Mouse (Mus musculus): Measurements from ENCODE around the gene Sntn. TPM values are rescaled to one million over a fixed set of nuclear protein-coding genes. Genes with fewer than 3 reads are reported as not detected.
A peak's percentile ranks its signal among the peaks of the same experiment; 100 is the strongest.

Sntn gene
- not detected in 2 replicates for polyA plus RNA-seq (2014; fragmentation: Nextera tagmentation; extraction: Ambion mirVana)

DNA sequence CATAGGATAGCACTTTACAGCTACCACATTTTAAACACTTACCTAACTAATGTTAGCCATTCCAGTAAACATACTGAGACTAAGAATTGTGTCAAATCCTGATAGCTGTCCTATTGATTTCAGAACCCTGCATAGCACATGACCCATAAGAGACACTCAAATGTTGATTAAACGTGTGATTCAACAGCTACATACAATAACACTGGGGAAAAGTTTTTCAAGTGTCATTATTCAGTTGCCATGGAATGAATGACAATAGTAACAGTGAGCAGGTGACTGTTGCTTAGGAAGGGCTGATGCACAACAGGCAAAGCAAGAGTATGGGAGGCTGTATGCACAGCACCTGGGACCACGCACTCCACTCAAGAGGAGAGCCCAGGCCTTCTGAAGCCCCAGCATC lies at the start of gene Sntn:
Sntn (plus strand) TSS at position 301 of the 400 bp plus-strand sequence.
- no peaks in the 10 kb centered on the region for H3K27me3 ChIP-seq (replicated peaks; ENCODE audit: control insufficient read depth, insufficient read depth, low read length)
- no peaks in the 10 kb centered on the region for H3K4me1 ChIP-seq (replicated peaks; ENCODE audit: control insufficient read depth, insufficient read depth, low read length)
- no peaks in the 10 kb centered on the region for H3K9me3 ChIP-seq (ENCODE audit: control insufficient read depth, low read length)
- H3K36me3 ChIP-seq (ENCODE audit: control insufficient read depth, insufficient read depth, low read length), result no peaks in the 10 kb centered on the region
- no peak within 1 kb of the TSS for H3K27ac ChIP-seq (ENCODE audit: low read depth)
- no peak for ATAC-seq (replicated peaks; ENCODE audit: low FRiP score, low TSS enrichment, low read depth)
- no peak within 1 kb of the TSS for H3K4me2 ChIP-seq (ENCODE audit: low read length)
- WGBS, result 78% methylated on average over 2 of the region's 2 CpGs
- H3K9ac ChIP-seq (ENCODE audit: low read length), result no peak within 1 kb of the TSS
- no peak for DNase-seq (ENCODE audit: low spot score)
- no peak within 1 kb of the TSS for H3K4me3 ChIP-seq (ENCODE audit: low read depth, low read length)

DNA sequence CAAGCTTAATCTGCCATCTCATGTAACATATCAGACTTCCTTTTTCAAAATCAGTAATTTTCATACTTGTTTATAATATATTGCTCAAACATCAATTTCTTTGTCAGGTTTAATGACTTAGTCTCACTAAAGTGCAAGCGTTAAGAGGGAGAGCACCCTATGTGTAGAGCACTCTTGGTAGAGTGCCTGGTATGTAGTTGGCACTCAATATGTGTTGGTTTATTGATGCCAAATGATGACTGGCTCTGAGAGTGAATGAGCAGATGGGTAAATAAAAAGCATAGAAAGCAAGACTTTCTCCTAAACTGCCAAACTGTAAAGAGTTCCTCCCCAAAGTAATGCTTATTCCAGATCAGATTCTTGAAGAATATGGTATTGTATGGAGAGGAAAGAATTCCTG lies 20.8 kb upstream of the Sntn start:
- WGBS, result 89% methylated on average over 1 of the region's 1 CpGs

DNA sequence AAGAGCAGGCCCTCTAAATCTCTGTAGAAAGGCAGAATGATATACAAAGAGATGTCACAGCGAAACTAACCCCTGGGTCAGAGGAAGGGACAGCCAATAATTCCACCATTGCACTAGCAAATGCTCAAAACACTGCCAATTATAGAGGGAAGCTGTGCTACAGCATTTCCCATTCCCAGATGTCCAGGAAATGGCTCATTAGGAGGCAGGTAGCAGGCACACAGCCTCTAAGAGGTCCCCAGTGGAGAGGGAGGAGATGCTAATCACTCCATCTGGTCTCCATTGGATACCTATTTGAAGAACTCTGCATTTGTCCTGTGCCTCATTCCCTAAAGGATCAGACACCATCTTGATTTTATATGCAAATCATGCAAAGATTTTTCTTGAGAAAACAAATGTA lies 19.6 kb upstream of the Sntn start:
- Histone ChIP-seq H3K9me3 (ENCODE audit: control insufficient read depth, low read length) (no peaks in the 10 kb centered on the region), H3K4me1 (replicated peaks; ENCODE audit: control insufficient read depth, insufficient read depth, low read length) (no peaks in the 10 kb centered on the region), H3K4me2 (ENCODE audit: low read length) (no peak overlapping the region), H3K27me3 (replicated peaks; ENCODE audit: control insufficient read depth, insufficient read depth, low read length) (no peaks in the 10 kb centered on the region), H3K27ac (ENCODE audit: low read depth) (no peak overlapping the region), H3K9ac (ENCODE audit: low read length) (no peak overlapping the region), H3K4me3 (ENCODE audit: low read depth, low read length) (no peak overlapping the region), H3K36me3 (ENCODE audit: control insufficient read depth, insufficient read depth, low read length) (no peaks in the 10 kb centered on the region)
- ATAC-seq (replicated peaks; ENCODE audit: low FRiP score, low TSS enrichment, low read depth) (no peak), DNase-seq (ENCODE audit: low spot score) (no peak)
- 58% methylated on average over 1 of the region's 1 CpGs for WGBS

More for the DNA sequence above, 20.8 kb upstream of the Sntn start:
- no peaks in the 10 kb centered on the region for H3K27me3 ChIP-seq (replicated peaks; ENCODE audit: control insufficient read depth, insufficient read depth, low read length)
- H3K9ac ChIP-seq (ENCODE audit: low read length), result no peak overlapping the region
- DNase-seq (ENCODE audit: low spot score) (no peak), ATAC-seq (replicated peaks; ENCODE audit: low FRiP score, low TSS enrichment, low read depth) (no peak)
- H3K4me3 ChIP-seq (ENCODE audit: low read depth, low read length), result no peak overlapping the region
- no peak overlapping the region for H3K4me2 ChIP-seq (ENCODE audit: low read length)
- H3K9me3 ChIP-seq (ENCODE audit: control insufficient read depth, low read length), result no peaks in the 10 kb centered on the region
- H3K36me3 ChIP-seq (ENCODE audit: control insufficient read depth, insufficient read depth, low read length), result no peaks in the 10 kb centered on the region
- H3K27ac ChIP-seq (ENCODE audit: low read depth), result no peak overlapping the region
- no peaks in the 10 kb centered on the region for H3K4me1 ChIP-seq (replicated peaks; ENCODE audit: control insufficient read depth, insufficient read depth, low read length)

DNA sequence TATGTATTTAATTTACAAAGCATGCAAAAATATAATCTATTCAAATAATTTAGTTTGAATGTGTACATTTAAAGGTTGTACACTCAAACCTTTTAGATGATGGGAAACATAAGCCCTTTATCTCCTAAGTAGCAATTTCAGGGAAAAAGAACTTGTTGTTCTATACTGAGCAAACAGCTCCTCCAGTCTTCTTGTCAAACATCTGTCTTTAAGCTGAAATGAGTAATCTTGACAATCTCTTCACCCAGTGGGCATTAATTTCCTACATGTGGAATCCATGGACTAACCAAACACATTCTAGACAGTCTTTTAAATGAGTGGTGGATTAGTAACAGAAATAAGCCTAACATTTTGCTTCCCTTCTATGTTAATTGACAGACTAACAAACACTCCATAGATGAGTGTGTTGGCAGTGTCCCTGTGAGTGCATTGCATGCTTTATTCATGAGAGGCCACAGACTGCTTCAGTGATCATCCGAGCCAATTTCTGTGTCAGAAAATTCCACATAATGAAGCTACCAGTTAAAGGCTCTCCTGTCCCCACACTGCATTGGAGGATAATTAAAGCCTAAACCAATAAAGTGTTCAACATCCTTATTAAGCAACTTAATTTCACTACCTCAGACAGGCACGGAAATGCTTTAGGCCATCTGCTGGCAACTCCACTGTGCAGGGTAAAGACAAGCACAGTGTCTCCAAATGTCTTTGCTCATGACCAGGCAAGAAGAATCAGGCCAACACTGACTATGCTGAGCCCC lies 19.0 kb upstream of the Sntn start:
- no peak overlapping the region for H3K4me2 ChIP-seq (ENCODE audit: low read length)
- H3K36me3 ChIP-seq (ENCODE audit: control insufficient read depth, insufficient read depth, low read length), result no peaks in the 10 kb centered on the region
- no peaks in the 10 kb centered on the region for H3K27me3 ChIP-seq (replicated peaks; ENCODE audit: control insufficient read depth, insufficient read depth, low read length)
- WGBS, result 80% methylated on average over 2 of the region's 2 CpGs
- DNase-seq (ENCODE audit: low spot score), result no peak
- H3K9ac ChIP-seq (ENCODE audit: low read length), result no peak overlapping the region
- no peaks in the 10 kb centered on the region for H3K4me1 ChIP-seq (replicated peaks; ENCODE audit: control insufficient read depth, insufficient read depth, low read length)
- no peaks in the 10 kb centered on the region for H3K9me3 ChIP-seq (ENCODE audit: control insufficient read depth, low read length)
- H3K27ac ChIP-seq (ENCODE audit: low read depth), result no peak overlapping the region
- no peak for ATAC-seq (replicated peaks; ENCODE audit: low FRiP score, low TSS enrichment, low read depth)
- no peak overlapping the region for H3K4me3 ChIP-seq (ENCODE audit: low read depth, low read length)

DNA sequence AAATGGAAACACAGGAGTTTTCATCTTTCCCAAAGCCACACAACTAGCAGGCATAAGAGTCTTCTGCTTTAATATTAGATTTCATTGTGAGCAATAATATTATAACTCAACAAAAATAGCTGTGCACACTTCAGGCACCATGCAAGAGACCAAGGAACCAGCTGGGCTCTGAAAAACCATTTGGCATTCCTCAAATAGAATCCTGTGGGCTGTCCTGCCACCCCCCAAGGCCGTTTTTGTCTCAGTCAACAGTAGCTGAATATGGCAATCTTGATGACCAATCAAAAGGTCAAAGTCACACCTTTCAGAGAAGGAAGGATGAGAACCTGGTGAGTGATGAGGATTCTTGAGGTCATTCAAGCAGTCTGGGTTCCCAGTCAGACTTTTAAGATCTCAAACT lies 16.0 kb downstream of the Sntn start:
- Histone ChIP-seq H3K9me3 (ENCODE audit: control insufficient read depth, low read length) (no peaks in the 10 kb centered on the region), H3K27ac (ENCODE audit: low read depth) (no peak overlapping the region), H3K4me2 (ENCODE audit: low read length) (no peak overlapping the region), H3K27me3 (replicated peaks; ENCODE audit: control insufficient read depth, insufficient read depth, low read length) (no peaks in the 10 kb centered on the region), H3K4me1 (replicated peaks; ENCODE audit: control insufficient read depth, insufficient read depth, low read length) (no peaks in the 10 kb centered on the region), H3K9ac (ENCODE audit: low read length) (no peak overlapping the region), H3K4me3 (ENCODE audit: low read depth, low read length) (no peak overlapping the region), H3K36me3 (ENCODE audit: control insufficient read depth, insufficient read depth, low read length) (no peaks in the 10 kb centered on the region)
- ATAC-seq (replicated peaks; ENCODE audit: low FRiP score, low TSS enrichment, low read depth) (no peak), DNase-seq (ENCODE audit: low spot score) (no peak)
- WGBS, result 64% methylated on average over 1 of the region's 1 CpGs

DNA sequence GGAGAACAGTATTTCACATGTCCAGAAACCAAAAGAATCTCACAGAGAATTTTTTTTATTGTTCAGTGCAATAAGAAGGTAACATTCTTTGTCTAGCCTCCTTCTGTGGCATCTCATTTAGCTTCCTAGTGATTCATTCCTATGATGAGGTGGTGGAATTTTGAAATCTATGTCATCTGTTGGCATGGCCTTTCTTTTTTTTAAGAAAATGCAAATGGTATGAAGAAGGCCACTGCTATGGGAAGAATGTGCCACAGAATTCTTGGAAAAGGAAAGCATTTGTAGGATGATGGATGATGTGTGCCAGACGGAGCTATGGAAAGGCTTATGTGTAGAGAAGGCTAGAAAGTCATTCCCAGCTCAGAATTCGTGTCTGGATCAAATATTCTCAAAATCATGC lies 19.8 kb downstream of the Sntn start:
- H3K36me3 ChIP-seq (ENCODE audit: control insufficient read depth, insufficient read depth, low read length), result no peaks in the 10 kb centered on the region
- no peak overlapping the region for H3K4me3 ChIP-seq (ENCODE audit: low read depth, low read length)
- DNase-seq (ENCODE audit: low spot score) (no peak), ATAC-seq (replicated peaks; ENCODE audit: low FRiP score, low TSS enrichment, low read depth) (no peak)
- no peaks in the 10 kb centered on the region for H3K27me3 ChIP-seq (replicated peaks; ENCODE audit: control insufficient read depth, insufficient read depth, low read length)
- no peak overlapping the region for H3K9ac ChIP-seq (ENCODE audit: low read length)
- H3K27ac ChIP-seq (ENCODE audit: low read depth), result no peak overlapping the region
- no peaks in the 10 kb centered on the region for H3K9me3 ChIP-seq (ENCODE audit: control insufficient read depth, low read length)
- no peaks in the 10 kb centered on the region for H3K4me1 ChIP-seq (replicated peaks; ENCODE audit: control insufficient read depth, insufficient read depth, low read length)
- H3K4me2 ChIP-seq (ENCODE audit: low read length), result no peak overlapping the region
- WGBS, result 51% methylated on average over 2 of the region's 2 CpGs

DNA sequence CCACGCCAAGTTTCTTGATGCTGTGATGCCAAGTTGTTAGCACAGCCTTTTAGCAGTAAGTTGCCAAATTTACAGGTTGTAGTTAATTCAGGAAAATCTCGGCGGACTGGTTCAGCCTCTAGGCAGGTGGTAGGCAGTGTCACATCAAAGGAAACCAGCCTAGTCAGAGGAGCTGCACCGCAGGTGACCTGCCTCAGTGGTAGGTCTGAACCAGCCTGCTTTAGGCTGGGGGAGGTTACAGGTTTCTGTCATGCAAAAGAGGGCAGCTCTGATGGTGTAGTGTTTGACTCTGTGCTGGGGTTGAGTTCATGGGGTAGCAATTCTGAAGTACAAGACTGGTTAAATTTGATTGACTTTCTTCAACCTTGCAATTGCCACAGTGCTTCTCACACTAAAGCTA lies 61.6 kb downstream of the Sntn start:
- DNase-seq (ENCODE audit: low spot score) (no peak), ATAC-seq (replicated peaks; ENCODE audit: low FRiP score, low TSS enrichment, low read depth) (no peak)
- H3K4me3 ChIP-seq (ENCODE audit: low read depth, low read length), result no peak overlapping the region
- H3K9me3 ChIP-seq (ENCODE audit: control insufficient read depth, low read length), result no peaks in the 10 kb centered on the region
- no peak overlapping the region for H3K9ac ChIP-seq (ENCODE audit: low read length)
- no peak overlapping the region for H3K4me2 ChIP-seq (ENCODE audit: low read length)
- no peaks in the 10 kb centered on the region for H3K36me3 ChIP-seq (ENCODE audit: control insufficient read depth, insufficient read depth, low read length)
- H3K27ac ChIP-seq (ENCODE audit: low read depth), result peak overlapping the region; percentile 27; the same call in 1 of the 2 replicates
- no peaks in the 10 kb centered on the region for H3K4me1 ChIP-seq (replicated peaks; ENCODE audit: control insufficient read depth, insufficient read depth, low read length)
- no peaks in the 10 kb centered on the region for H3K27me3 ChIP-seq (replicated peaks; ENCODE audit: control insufficient read depth, insufficient read depth, low read length)
- 39% methylated on average over 4 of the region's 4 CpGs for WGBS

Other genes starting within 250 kb of the Sntn start
- not detected in 2 replicates for gene Gm281, start 243.6 kb downstream of the Sntn start, polyA plus RNA-seq (2014; fragmentation: Nextera tagmentation; extraction: Ambion mirVana)